Comparison of ENCODE assay signal across 24 mouse cellular contexts in the genomic region with DNA sequence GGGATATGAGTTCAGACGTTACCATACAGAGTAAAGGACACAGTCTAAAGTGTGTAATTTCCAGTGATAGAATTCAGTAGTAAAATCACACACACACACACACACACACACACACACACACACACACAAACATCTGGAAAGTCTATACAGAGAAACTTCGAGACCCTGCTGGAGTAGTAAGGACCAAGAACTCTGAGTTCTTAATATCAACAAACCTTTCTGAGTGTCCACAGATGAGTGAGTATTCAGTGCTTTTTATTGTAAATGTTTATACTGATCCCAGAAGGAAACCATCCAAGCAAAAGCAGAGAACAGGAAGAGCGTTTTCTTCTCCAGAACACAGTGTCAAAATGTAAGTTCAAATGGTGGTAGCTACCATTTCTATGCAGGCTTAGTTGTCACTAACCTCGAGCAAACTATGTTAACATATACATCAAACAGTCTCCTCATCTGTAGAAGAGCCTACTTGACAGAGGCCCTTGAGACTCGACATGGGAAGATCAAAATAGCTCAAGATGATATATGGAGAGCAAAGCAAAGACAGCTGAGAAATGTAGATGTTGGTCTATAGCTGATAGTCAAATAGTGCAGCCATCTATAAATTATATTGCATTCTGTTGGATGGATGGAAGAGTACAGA.
A peak's percentile ranks its signal among the peaks of the same experiment; 100 is the strongest.
DNase-seq lines count a peak whose midpoint lies in the region; ATAC-seq and TF ChIP-seq lines count a peak whose summit lies in the region.
"Had no signal": no experiment of that assay in that cellular context is flagged by ENCODE, and none has a peak within 500 bp of the region (broad histone marks: within the 10 kb centered on the region; RNA-seq: fewer than 3 reads in every experiment).

No protein-coding gene starts in this region.

- no peak overlapping the region for H3K9ac ChIP-seq in intestine, embryonic 14.5 days (ENCODE audit: low read length)
- no peak overlapping the region for H3K9ac ChIP-seq in intestine, postnatal 0 days (ENCODE audit: low read depth, low read length)
- H3K9ac ChIP-seq in lung, embryonic 16.5 days (ENCODE audit: low read length): no peak overlapping the region
- no peak overlapping the region for H3K9ac ChIP-seq in intestine, embryonic 15.5 days
- H3K9ac ChIP-seq in stomach, embryonic 15.5 days: no peak overlapping the region
- H3K9ac ChIP-seq: embryonic facial prominence, embryonic 12.5 days; embryonic facial prominence, embryonic 15.5 days; forebrain, postnatal 0 days; hindbrain, embryonic 12.5 days had no signal

- 0 out of 2 replicates have a peak, but pooled peaks cover 4% of the 10 kb centered on the region for H3K4me1 ChIP-seq in intestine, embryonic 14.5 days (replicated peaks; ENCODE audit: control insufficient read depth, insufficient read depth, low read length)
- H3K4me1 ChIP-seq in intestine, postnatal 0 days (replicated peaks; ENCODE audit: control insufficient read depth, insufficient read depth, low read length): no peaks in the 10 kb centered on the region
- H3K4me1 ChIP-seq in lung, embryonic 16.5 days (replicated peaks; ENCODE audit: control insufficient read depth, insufficient read depth, low read length): peaks cover 10% of the 10 kb centered on the region
- H3K4me1 ChIP-seq in intestine, embryonic 15.5 days (replicated peaks): no peaks in the 10 kb centered on the region
- H3K4me1 ChIP-seq in stomach, embryonic 15.5 days: no peaks in the 10 kb centered on the region
- H3K4me1 ChIP-seq: embryonic facial prominence, embryonic 15.5 days; hindbrain, embryonic 12.5 days had no signal

- no peaks in the 10 kb centered on the region for H3K36me3 ChIP-seq in intestine, embryonic 14.5 days (ENCODE audit: control insufficient read depth, insufficient read depth, low read length)
- no peaks in the 10 kb centered on the region for H3K36me3 ChIP-seq in intestine, postnatal 0 days (ENCODE audit: control insufficient read depth, insufficient read depth)
- no peaks in the 10 kb centered on the region for H3K36me3 ChIP-seq in lung, embryonic 16.5 days (ENCODE audit: control insufficient read depth, insufficient read depth, low read length)
- no peaks in the 10 kb centered on the region for H3K36me3 ChIP-seq in intestine, embryonic 15.5 days
- no peaks in the 10 kb centered on the region for H3K36me3 ChIP-seq in stomach, embryonic 15.5 days
- H3K36me3 ChIP-seq: embryonic facial prominence, embryonic 12.5 days; embryonic facial prominence, embryonic 15.5 days; G1E; hindbrain, embryonic 12.5 days had no signal

- TF ChIP-seq CTCF in intestine, postnatal 0 days (IDR thresholded peaks at IDR 0.05; ENCODE audit: low read depth): no peak

- no peak for DNase-seq in intestine, embryonic 14.5 days (ENCODE audit: low spot score)
- no peak for DNase-seq in lung, adult 18-20 months
- DNase-seq in spleen, postnatal 36 days (ENCODE audit: low spot score in 2 of 2): no peak
- DNase-seq in kidney, postnatal 10 days: no peak
- DNase-seq: adrenal gland, postnatal 10 days; adrenal gland, postnatal 36 days; cerebellum, adult 18-20 months; cerebellum, adult 9-10 months; cerebellum, postnatal 25 days; forebrain, postnatal 0 days; gastrocnemius, adult 2 months; gastrocnemius, postnatal 14 days had no signal

- whole genome bisulfite sequencing in intestine, embryonic 14.5 days: 34% methylated on average over 5 of the region's 5 CpGs
- WGBS in intestine, postnatal 0 days: 59% methylated on average over 5 of the region's 5 CpGs
- WGBS in lung, embryonic 16.5 days: 19% methylated on average over 5 of the region's 5 CpGs
- 45% methylated on average over 5 of the region's 5 CpGs for WGBS in intestine, embryonic 15.5 days
- WGBS in stomach, embryonic 15.5 days: 36% methylated on average over 5 of the region's 5 CpGs

- H3K4me2 ChIP-seq in intestine, embryonic 14.5 days (ENCODE audit: low read length): no peak overlapping the region
- no peak overlapping the region for H3K4me2 ChIP-seq in intestine, postnatal 0 days (replicated peaks; ENCODE audit: low read depth)
- H3K4me2 ChIP-seq in lung, embryonic 16.5 days (ENCODE audit: low read depth, low read length): no peak overlapping the region
- no peak overlapping the region for H3K4me2 ChIP-seq in intestine, embryonic 15.5 days (replicated peaks)
- H3K4me2 ChIP-seq in stomach, embryonic 15.5 days: no peak overlapping the region
- H3K4me2 ChIP-seq: embryonic facial prominence, embryonic 12.5 days; embryonic facial prominence, embryonic 15.5 days; heart, embryonic 11.5 days; hindbrain, embryonic 12.5 days had no signal

- H3K4me3 ChIP-seq in intestine, embryonic 14.5 days (ENCODE audit: low read depth, low read length): no peak overlapping the region
- no peak overlapping the region for H3K4me3 ChIP-seq in intestine, postnatal 0 days (ENCODE audit: low read depth, low read length)
- no peak overlapping the region for H3K4me3 ChIP-seq in lung, embryonic 16.5 days (ENCODE audit: low read length)
- no peak overlapping the region for H3K4me3 ChIP-seq in intestine, embryonic 15.5 days (replicated peaks)
- H3K4me3 ChIP-seq in stomach, embryonic 15.5 days (replicated peaks): no peak overlapping the region
- H3K4me3 ChIP-seq: embryonic facial prominence, embryonic 12.5 days; embryonic facial prominence, embryonic 15.5 days; gastrocnemius, adult 2 months; hindbrain, embryonic 12.5 days had no signal

- peak overlapping the region; percentile 52; the same call in 1 of the 2 replicates for H3K27ac ChIP-seq in intestine, embryonic 14.5 days (ENCODE audit: low read depth)
- H3K27ac ChIP-seq in intestine, postnatal 0 days (ENCODE audit: low read depth, low read length): no peak overlapping the region
- H3K27ac ChIP-seq in lung, embryonic 16.5 days (ENCODE audit: low read length): no peak overlapping the region
- H3K27ac ChIP-seq in intestine, embryonic 15.5 days: no peak overlapping the region
- no peak overlapping the region for H3K27ac ChIP-seq in stomach, embryonic 15.5 days
- H3K27ac ChIP-seq: embryonic facial prominence, embryonic 12.5 days; embryonic facial prominence, embryonic 15.5 days; gastrocnemius, adult 2 months; hindbrain, embryonic 12.5 days had no signal

- H3K9me3 ChIP-seq in intestine, embryonic 14.5 days (ENCODE audit: control insufficient read depth, low read length): no peaks in the 10 kb centered on the region
- no peaks in the 10 kb centered on the region for H3K9me3 ChIP-seq in intestine, postnatal 0 days (ENCODE audit: control insufficient read depth)
- H3K9me3 ChIP-seq in lung, embryonic 16.5 days (ENCODE audit: control insufficient read depth, low read length): no peaks in the 10 kb centered on the region
- no peaks in the 10 kb centered on the region for H3K9me3 ChIP-seq in intestine, embryonic 15.5 days
- H3K9me3 ChIP-seq in stomach, embryonic 15.5 days: no peaks in the 10 kb centered on the region
- H3K9me3 ChIP-seq: embryonic facial prominence, embryonic 12.5 days; embryonic facial prominence, embryonic 15.5 days; G1E; hindbrain, embryonic 12.5 days had no signal

- H3K27me3 ChIP-seq in intestine, embryonic 14.5 days (replicated peaks; ENCODE audit: control insufficient read depth, insufficient read depth, low read length): no peaks in the 10 kb centered on the region
- H3K27me3 ChIP-seq in intestine, postnatal 0 days (replicated peaks; ENCODE audit: control insufficient read depth, insufficient read depth, low read length): no peaks in the 10 kb centered on the region
- H3K27me3 ChIP-seq in lung, embryonic 16.5 days (ENCODE audit: control insufficient read depth, insufficient read depth, low read depth, low read length): no peaks in the 10 kb centered on the region
- no peaks in the 10 kb centered on the region for H3K27me3 ChIP-seq in intestine, embryonic 15.5 days (replicated peaks)
- H3K27me3 ChIP-seq in stomach, embryonic 15.5 days (replicated peaks): no peaks in the 10 kb centered on the region
- H3K27me3 ChIP-seq: CH12.LX; embryonic facial prominence, embryonic 12.5 days; embryonic facial prominence, embryonic 15.5 days; hindbrain, embryonic 12.5 days; Patski had no signal

- ATAC-seq in intestine, embryonic 14.5 days (replicated peaks; ENCODE audit: low FRiP score, low TSS enrichment, low read depth): peak; percentile 81
- no peak for ATAC-seq in intestine, postnatal 0 days
- peak; percentile 18; the same call in 1 of the 2 replicates for ATAC-seq in lung, embryonic 16.5 days (ENCODE audit: low read depth)
- peak; percentile 81 for ATAC-seq in intestine, embryonic 15.5 days
- peak; percentile 63; the same call in 1 of the 2 replicates for ATAC-seq in stomach, embryonic 15.5 days (ENCODE audit: insufficient read depth, low FRiP score, low read depth)
- ATAC-seq: forebrain, embryonic 14.5 days; forebrain, postnatal 0 days; Patski had no signal
